Mouse (Mus musculus): ENCODE measurements at regions not wholly inside any gene's neighbourhood (a gene's known extent, or its start where the extent isn't known, plus 50 kb on each side); places are given as distances from the start of the nearest gene placed in this dataset.

- peak; percentile 20 for DNase-seq
These were observed 1588.7 kb upstream of the Got2 start for GRCm38 (mm10) chr8:97477098-97477457.

DNA sequence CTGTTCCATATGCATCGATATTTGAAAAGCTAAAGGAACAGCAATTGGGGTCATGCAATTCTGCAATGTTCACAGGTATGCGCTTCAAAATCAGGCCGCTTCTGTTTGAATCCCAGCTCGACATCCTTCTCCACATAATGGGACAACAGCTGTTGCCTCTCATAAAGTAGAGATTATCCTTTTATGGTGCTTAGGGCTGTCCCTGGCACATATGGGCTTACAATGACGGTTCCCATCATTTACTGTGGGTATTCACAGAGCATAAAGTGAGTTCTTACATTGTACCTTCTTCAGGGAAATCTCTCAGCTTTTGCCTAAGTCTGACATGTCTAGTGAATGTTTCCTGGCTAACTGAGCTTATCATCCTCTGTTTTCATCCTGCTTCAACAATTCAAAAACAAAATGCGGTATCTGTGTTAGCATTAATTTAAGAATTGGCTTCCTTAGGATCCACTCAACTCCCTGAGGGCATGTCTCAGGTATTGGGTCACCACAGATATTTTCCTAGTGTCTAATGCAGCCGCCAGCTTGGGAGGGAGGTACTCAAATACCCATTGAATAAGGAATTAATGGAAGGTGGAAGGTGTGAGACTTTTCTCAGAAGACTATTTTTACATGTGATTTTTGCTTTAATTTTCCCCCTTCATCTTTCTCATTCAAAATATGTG is 1588.2 kb upstream of the Got2 start:
- DNase-seq, result peak; percentile 51

- DNase-seq, result no peak
These were observed 1585.0 kb upstream of the Got2 start for GRCm38 (mm10) chr8:97473326-97473725.

DNA sequence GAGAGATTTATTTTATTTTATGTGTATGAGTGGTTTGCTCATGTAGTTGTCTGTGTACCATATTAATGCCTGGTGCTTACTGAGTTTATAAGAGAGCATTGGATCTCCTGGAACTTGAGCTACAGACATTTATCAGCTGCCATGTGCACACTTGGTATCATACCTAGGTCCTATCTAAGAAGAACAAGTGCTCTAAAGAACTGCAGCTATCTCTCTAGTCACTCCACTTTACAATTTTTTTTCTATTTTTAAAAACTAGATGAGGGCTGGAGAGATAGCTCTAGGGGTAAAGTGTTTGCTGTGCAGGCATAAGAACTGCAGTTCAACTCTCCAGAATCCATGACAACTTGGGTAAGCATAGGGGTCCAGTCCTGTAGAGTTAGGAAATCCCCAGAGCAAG is 1573.1 kb upstream of the Got2 start:
- no peak for DNase-seq

DNA sequence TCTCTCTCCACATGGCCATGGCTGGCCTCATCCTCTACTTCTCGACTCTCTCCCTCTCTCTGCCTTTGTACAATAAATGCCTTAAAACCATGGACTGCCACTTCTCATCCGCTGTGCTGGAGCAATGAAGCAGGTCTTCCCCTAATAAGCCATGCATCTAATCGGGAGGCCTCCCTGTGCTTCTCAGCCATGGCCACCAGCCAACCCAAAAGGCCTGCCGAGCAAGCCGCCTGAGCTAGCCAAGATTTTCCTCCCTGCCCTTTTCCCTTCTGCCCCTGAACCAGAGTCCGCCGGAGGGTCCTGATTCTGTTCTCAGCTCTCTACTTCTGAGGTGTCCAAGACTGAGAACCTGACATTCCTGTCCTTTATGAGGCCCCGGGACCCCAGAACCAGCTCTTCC is 1559.3 kb upstream of the Got2 start:
- no peak for DNase-seq

DNA sequence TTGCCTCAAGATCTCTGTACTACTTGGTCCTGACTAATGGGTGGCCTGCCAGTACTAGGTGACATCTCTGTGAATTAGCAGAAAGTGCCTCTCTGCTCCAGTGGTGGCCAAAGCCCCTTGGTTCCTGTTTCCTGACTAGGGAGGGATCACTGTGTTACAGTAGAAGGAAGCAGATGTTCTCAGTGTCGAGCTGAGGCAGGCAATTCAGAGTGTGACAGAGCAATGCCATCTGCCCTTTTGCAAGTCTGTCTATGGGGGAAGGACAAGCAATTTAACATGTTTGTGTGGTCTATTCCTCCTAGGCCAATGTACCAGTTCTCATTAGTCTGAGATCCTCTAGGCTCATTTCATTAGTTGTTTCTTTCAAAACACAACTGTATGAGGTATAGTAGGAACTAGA is 1553.1 kb upstream of the Got2 start:
- no peak for DNase-seq

- DNase-seq, result no peak
These were observed 1545.2 kb upstream of the Got2 start for GRCm38 (mm10) chr8:97433584-97433983.

GRCm38 (mm10) chr8:97431467-97431866 is 1543.1 kb upstream of the Got2 start:
- no peak for DNase-seq

GRCm38 (mm10) chr8:97422331-97422730 is 1534.0 kb upstream of the Got2 start:
- DNase-seq, result no peak

DNA sequence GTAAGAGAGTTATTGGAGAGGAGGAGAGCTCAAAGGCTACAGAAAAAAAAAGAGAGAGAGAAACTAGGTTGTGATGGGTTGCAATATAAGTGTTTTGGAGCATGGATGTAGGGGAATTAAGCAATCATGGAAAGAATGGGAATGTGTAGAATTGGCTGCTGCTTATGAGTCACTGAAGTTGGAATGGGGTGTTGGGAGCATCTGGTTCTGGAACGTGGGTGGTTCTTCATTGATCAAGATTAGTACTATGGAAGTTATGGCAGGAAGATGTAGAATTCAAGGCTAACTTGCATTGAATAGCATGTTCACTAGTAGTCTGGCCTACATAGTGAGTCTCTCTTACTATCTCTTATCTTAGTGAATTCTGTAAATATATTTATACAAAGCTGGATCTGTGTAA is 1526.4 kb upstream of the Got2 start:
- DNase-seq, result no peak

DNA sequence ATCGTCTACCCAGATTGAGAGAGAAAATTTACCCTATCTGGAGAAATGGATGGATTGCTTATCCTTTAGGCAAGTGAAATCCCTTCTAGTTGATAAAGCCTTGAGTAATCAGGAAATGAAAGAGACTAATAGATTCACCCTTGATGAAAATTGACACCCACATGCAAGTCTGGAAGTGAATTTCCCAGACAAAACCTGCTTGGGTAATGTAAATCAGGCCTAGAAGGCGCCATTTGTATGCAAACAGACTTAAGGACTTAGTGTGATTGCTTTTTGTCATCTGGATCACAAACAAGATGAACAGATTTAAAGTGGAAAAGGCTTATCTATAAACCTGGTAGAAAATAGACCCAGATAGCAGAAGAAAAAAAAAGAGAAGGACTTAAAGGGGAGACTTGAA is 1515.0 kb upstream of the Got2 start:
- no peak for DNase-seq

GRCm38 (mm10) chr8:97397327-97397719 is 1509.0 kb upstream of the Got2 start:
- no peak for DNase-seq

DNA sequence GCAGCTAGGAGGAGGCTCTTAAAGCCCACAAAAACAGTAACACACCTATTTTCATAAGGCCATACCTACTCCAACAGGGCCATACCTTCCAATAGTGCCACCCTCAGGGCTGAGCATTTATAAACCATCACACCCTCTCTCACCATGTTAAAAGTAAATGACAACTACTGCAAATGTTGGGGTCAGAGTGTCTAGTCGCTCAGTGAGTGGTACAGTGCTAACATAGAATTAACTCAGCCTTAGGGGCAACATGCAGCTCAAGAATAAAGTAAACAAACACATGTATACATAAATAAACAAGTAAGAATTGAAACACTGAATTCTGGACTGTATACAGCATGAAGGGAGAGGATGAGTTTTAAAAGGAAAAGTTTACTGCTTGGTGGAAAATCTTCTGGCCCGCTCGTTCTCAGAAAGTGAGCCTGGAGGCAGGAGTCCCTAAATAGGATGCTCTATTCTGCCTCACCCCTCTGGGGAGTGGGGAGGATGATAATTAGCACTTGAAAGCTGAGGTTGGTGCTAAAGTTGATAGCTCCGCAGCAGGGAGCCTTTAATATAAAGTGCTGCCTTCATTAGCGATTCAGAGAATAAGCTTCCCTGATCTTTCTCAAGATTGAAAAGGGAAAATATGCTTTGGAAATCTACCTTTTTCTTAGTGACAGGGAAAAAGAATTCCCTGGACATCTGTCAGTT is 1508.4 kb upstream of the Got2 start:
- DNase-seq, result peak; percentile 4

GRCm38 (mm10) chr8:97389651-97390050 is 1501.3 kb upstream of the Got2 start:
- DNase-seq, result no peak

DNA sequence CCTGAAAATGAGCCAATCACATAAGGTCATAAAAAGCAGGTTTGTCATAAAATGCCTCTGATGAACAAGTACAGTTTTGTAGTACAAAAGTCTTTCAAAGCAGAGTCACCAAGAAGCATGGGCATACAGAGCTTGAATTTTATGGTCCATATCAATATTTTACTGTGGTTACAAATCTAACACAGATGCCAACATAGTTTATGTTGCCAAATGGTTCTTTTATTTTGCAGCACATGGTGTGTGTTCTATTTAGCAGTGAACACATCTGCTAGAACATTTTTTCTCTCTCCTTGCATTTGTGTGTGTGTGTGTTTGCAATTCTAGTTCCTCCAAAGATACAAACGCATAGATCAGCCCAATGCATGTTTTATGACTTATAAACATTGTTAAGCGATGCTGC is 1500.8 kb upstream of the Got2 start:
- no peak for DNase-seq

- DNase-seq, result no peak
These were observed 1486.8 kb upstream of the Got2 start for GRCm38 (mm10) chr8:97374911-97375771.

GRCm38 (mm10) chr8:97346630-97347029 is 1458.3 kb upstream of the Got2 start:
- DNase-seq, result no peak

DNA sequence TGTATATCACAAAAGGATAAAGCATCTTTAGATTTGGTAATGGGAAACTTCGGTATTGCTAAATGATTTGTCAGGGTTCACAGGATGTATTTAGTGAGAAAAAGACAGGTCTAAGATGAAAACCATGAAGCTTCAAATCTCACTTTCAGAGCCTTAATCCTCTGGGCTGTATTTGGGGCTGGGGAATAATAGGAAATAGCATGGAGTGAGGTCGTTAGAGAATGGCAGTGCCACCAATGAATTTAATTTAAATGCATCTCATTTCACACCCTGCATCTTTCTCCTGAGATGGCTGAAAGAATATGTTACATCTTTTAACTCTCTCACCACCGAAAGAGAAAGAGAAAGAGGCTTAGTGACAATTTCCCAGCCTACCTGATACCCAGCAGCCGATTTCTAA is 1427.2 kb upstream of the Got2 start:
- no peak for DNase-seq

GRCm38 (mm10) chr8:97308304-97308703 is 1420.0 kb upstream of the Got2 start:
- no peak for DNase-seq

DNA sequence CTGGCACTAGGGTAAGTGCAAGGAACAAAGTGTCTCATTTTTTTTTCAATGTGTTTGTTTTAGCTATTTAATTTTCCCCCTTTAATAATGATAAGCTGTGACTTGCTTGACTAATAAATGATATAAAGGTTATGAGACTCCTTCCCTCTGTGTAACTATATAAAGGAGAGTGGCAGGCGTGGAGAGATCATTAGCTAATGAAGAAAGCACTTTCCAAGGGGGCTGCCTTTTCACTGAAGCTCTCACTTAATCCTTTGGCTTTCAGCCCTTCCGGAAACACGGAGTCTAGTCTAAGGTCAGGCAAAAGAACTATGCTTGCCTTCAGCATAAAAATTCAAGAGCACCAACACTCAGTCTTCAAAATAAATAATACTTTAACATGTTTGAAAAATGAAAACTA is 1382.2 kb upstream of the Got2 start:
- DNase-seq, result no peak

GRCm38 (mm10) chr8:97260964-97261363 is 1372.6 kb upstream of the Got2 start:
- no peak for DNase-seq

GRCm38 (mm10) chr8:97254169-97254568 is 1365.8 kb upstream of the Got2 start:
- DNase-seq, result peak; percentile 14

DNA sequence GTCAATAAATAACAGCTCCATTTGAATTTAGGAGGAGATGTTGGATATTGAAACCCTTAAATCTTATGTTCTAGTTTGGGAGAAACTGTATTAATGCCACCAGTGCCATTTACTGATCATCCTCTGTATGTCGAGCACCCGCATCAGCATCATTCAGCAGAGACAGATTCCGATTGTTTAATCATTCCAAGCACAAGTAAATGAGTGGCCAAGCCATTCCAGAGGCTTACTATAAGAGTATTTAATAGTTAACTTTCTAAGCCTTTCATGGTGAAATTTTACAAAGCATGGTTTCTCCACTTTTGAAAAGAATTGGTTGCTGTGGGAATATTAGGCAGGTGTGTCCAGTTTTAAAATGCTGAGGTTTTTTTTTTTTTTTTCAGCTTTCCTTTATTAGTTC is 1363.9 kb upstream of the Got2 start:
- DNase-seq, result no peak

DNA sequence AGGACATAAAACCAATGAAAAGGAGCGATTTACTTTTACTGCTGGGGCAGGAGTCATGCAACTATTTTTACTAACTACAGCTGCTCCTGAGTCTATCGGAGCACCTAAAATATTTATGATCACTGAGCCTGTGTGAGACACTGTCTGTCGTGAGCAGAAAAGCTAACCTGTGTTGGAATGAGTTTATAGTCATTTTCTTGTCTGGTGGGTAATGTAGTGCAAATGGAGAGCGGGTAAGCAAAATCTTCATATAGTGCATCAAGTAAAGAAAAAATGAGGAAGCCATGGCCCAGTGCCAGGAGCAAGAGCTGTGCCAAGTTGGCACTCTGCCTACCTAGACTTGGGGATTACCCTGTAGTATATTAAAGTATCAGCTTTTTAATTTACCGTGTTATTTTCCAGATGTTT is 1363.1 kb upstream of the Got2 start:
- peak; percentile 6 for DNase-seq

Data from retina, postnatal 1 day (tissue).